Mouse (Mus musculus): Measurements from ENCODE around the gene Foxf2. TPM values are rescaled to one million over a fixed set of nuclear protein-coding genes. Genes with fewer than 3 reads are reported as not detected.

Foxf2 gene
- total RNA-seq, 2 experiments from 2014 or later: 0.10 TPM; not detected in 1

DNA sequence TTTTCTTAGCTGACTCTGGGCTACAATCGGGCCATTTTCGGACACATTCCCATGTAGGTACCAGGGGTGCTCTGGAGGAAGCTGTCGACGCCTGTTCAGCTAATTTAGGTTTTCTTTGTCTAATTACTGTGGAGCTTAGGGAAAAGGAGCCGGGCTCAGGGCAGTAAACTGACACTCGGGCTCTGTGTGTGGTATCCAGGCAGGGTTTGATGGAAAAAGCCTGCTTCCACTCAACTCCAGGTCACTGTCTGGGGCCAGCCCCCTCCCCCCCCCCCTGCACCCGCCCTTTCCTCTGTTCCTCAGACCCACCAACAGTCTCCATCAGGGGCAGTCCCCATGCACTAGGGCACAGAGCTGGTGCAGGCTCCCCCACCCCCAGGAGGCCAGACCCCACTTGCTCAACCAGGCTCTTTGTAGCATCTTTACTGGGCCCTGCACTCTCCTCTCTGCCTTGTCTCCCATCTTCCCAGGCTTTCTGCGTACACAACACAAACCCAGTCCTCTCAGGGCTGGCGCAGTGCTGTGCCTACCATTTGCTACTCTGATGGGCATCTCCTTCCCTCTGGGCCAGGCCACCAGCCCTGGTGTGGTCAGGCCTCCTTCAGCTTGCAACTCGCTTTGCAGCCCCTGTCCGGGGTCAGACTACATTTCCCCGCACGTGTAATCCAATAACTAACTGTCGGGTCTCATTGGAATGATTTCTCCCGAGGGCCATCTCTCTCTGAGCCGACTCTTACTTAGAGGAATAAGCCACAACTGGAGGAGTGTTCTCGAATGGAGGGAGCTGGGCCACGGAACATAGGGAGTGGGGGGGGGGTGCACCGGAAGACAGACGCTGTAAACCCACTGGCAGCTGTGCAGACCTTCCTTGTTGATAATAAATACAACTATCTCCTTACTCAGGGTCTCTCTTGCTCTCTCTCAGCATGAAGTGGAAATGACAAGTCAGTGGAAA lies 1.4 kb upstream of the Foxf2 start:
- DNase-seq: no peak
- intact Hi-C loops (cut with DNase I): loop anchor here (10.0 kb wide), 1 partner anchor 629 kb away; no protein-coding TSS in a partner anchor

DNA sequence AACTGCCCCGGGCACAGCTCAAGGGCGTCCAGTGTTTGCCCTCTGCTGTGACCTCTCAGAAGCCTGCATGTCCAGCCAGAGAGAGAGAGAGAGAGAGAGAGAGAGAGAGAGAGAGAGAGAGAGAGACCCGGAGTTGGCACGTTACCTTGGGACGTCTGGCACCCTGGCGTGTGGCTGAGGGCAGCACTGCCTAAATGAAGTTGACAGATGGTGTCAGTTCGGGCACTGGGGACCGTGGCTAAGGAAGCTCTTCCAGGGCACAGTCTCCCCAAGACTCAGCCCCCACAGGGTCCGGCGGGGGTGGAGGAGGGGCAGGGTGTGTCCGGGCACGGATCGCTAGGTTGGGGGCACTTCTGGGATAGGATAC lies 667 bp upstream of the Foxf2 start:
- intact Hi-C loops (cut with DNase I): loop anchor here (10.0 kb wide), 1 partner anchor 630 kb away; no protein-coding TSS in a partner anchor
- no peak for DNase-seq

GRCm38 (mm10) chr13:31626183-31626801 lies 676 bp downstream of the Foxf2 start:
- intact Hi-C loops (cut with DNase I): loop anchor here (10.0 kb wide), 1 partner anchor 631 kb away; no protein-coding TSS in a partner anchor
- peak in 1 of 2 experiments; percentile 7 for DNase-seq

DNA sequence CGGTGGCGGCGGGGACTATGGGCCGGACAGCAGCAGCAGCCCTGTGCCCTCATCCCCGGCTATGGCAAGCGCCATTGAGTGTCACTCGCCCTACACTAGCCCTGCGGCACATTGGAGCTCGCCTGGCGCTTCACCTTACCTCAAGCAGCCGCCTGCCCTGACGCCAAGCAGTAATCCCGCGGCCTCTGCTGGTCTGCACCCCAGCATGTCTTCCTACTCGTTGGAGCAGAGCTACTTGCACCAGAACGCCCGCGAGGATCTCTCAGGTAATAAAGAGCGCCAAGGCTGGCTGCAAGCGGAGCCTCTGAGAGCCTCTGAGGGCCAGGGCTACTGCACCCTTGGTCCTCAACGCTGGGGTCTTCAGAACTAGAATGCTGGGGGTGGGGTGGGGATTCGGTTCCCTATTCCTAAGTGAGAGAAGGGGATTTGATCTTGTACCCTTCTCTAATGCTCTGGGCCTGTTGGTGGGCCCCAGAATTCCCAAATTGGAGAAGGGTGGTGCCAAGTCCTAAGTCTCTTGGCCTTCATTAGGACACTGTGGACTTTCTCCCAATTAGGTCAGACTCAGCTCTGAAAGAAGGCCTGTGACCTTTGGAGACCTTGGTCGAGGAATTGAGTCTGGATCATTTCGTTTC lies 1.5 kb downstream of the Foxf2 start:
- no peak for DNase-seq
- intact Hi-C loops (cut with DNase I): loop anchor here (10.0 kb wide), 1 partner anchor 632 kb away; no protein-coding TSS in a partner anchor

DNA sequence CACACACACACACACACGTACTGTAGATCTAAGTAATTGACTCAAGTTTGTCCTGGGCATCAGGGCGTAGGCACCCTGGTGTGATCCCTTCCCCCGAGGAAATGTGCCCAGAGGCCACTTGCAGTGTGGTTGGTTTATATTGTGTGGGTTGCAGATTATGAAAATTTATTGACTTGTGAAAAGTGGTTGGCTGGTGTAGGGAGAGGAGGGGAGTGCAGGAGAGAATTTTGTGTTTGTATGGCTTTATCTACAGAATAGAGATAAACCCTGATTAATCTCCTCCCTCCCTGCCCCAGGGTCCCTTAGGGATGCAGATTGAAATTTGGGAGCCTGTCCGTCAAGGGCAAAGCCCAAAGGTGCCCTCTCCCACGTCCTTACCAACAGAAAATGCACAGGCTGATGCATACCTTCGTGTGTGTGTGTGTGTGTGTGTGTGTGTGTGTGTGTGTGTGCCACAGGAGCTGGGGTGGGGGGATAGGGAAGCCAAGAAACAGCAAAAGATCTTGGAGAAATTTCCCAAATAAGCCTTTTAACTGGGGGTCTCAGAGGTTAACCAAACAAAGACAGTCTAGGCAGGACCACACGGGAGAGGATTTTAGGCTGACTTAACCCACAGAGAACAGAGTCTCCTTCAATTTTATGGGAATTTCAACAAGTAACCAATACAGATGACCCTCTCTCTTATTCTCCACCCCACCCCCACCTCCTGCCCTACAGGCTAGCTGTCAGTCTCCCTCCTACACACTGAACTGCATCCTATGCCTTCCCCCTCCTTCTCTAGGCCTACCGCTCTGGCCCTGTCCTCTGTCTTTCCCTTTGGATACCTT lies 2.5 kb downstream of the Foxf2 start:
- no peak for DNase-seq
- intact Hi-C loops (cut with DNase I): loop anchor here (10.0 kb wide), 1 partner anchor 633 kb away; no protein-coding TSS in a partner anchor

- no peak for DNase-seq
- intact Hi-C loops (cut with DNase I): loop anchor here (10.0 kb wide), 1 partner anchor 634 kb away; no protein-coding TSS in a partner anchor
Observed at GRCm38 (mm10) chr13:31628691-31629180, 3.1 kb downstream of the Foxf2 start.

GRCm38 (mm10) chr13:31629321-31629851 lies 3.8 kb downstream of the Foxf2 start:
- intact Hi-C loops (cut with DNase I): loop anchor here (10.0 kb wide), 1 partner anchor 635 kb away; no protein-coding TSS in a partner anchor
- DNase-seq: no peak

- no peak for DNase-seq
- intact Hi-C loops (cut with DNase I): loop anchor here (5.0 to 10.0 kb wide), 2 partner anchors 548 to 1065 kb away; no protein-coding TSS in a partner anchor
Observed at GRCm38 (mm10) chr13:31630051-31630450, 4.4 kb downstream of the Foxf2 start.

- intact Hi-C loops (cut with DNase I): loop anchor here (5.0 to 10.0 kb wide), 2 partner anchors 548 to 1066 kb away; no protein-coding TSS in a partner anchor
Observed at GRCm38 (mm10) chr13:31630551-31630950, 4.9 kb downstream of the Foxf2 start.

GRCm38 (mm10) chr13:31631291-31631690 lies 5.7 kb downstream of the Foxf2 start:
- intact Hi-C loops (cut with DNase I): loop anchor here (5.0 to 10.0 kb wide), 2 partner anchors 549 to 1066 kb away; no protein-coding TSS in a partner anchor
- DNase-seq: no peak

More at GRCm38 (mm10) chr13:31630551-31630950, 4.9 kb downstream of the Foxf2 start:
- DNase-seq: no peak

- intact Hi-C loops (cut with DNase I): loop anchor here (5.0 to 10.0 kb wide), 2 partner anchors 550 to 1068 kb away; no protein-coding TSS in a partner anchor
- DNase-seq: peak; percentile 63 to 85
Observed at GRCm38 (mm10) chr13:31632450-31632849, 6.8 kb downstream of the Foxf2 start.

DNA sequence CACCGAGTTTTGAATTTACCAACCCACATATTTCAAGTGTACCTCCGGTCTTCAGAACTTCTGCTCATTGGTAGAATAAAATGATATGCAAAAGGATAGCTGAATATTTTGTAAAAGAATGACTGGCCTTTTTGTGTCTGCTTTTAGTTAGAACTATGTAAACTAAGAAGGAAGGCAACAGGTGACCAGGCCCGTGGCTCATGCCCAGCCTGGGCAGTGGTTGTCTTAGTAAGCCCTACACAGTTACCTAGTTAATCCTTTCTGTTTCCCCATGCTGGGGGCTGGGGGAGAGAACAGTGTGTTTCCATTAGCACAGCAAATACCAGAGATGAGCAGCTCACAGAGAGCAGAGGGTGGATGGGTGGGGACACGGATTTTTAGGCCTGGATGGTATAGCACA lies 7.6 kb downstream of the Foxf2 start:
- intact Hi-C loops (cut with DNase I): loop anchor here (5.0 to 10.0 kb wide), 2 partner anchors 551 to 1068 kb away; no protein-coding TSS in a partner anchor
- no peak for DNase-seq

- intact Hi-C loops (cut with DNase I): loop anchor here (10.0 kb wide), 1 partner anchor 1071 kb away; no protein-coding TSS in a partner anchor
- no peak for DNase-seq
Observed at GRCm38 (mm10) chr13:31635546-31635945, 9.9 kb downstream of the Foxf2 start.

DNA sequence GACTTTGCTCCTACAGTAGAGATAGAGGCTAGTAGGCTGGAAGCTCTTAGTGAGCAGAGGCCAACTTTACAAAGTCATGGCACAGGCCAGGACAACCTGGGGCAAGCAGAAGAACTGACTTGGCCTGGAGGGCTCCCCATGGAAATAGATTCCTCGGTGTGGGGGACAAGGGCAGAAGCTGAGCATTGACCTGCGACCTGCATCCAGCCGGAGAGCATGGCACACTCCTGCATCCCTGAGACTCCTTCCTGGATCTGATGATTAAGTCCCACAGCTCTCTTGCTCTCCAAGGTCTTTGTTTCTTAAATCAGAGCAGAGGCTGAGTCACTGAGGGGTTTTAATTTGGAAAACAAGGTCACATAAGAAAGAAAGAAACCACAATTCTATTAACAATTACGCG lies 15.9 kb downstream of the Foxf2 start:
- DNase-seq: no peak
- intact Hi-C loops (cut with DNase I): no loop called here

DNA sequence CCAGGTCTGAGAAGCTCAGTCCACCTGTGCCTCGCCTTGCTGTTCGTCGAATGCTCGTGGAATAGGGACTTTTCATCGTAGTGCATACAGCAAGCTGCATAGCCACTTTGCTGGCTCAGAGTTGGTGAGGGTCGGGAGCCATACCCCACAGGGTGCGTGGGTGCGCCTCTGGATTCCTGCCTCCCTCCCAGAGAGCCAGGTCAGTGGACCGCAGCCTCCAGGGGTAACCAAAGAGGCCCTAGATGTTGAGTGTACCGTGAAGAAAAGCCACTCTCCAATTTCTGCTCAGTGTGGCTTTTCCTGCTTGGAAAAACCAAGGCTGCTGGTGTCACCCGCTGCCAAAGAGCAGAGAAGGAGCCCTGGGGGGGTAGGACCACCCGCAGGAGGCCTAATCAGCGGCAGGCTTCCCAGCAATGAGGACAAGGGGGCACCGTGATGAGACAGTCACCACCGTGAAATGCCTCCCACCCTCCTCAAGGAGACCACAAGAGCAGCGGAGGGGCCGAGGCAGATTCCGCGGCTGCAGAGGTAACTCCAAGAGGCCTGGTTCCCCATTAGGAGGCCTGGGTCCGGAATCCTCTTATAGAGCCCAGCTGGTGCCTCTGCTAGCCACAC lies 26.6 kb downstream of the Foxf2 start:
- intact Hi-C loops (cut with DNase I): no loop called here
- DNase-seq: no peak

DNA sequence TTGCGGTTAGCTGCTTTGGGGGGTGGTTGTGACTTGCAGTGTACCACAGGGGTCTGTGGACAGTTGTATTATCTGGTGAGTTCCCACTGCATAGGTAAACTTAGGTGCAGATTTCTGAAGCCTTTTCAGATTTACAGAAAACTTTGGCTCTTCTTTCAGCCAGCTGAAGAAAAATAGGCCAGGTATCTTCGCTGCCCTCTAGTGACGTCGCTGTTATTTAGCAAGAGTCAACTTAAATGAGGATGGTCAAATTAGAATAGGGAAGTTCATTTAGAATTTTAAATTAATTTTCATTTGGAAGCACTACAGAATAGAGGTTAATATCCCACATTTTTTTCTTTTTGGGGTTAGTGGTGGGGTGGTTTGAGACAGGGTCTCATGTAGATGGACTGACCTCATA lies 30.6 kb downstream of the Foxf2 start:
- intact Hi-C loops (cut with DNase I): no loop called here

GRCm38 (mm10) chr13:31658212-31658611 lies 32.6 kb downstream of the Foxf2 start:
- DNase-seq: no peak
- intact Hi-C loops (cut with DNase I): loop anchor here (2.0 kb wide), 1 partner anchor 575 kb away; no protein-coding TSS in a partner anchor

More for the DNA sequence above, 30.6 kb downstream of the Foxf2 start:
- DNase-seq: no peak

DNA sequence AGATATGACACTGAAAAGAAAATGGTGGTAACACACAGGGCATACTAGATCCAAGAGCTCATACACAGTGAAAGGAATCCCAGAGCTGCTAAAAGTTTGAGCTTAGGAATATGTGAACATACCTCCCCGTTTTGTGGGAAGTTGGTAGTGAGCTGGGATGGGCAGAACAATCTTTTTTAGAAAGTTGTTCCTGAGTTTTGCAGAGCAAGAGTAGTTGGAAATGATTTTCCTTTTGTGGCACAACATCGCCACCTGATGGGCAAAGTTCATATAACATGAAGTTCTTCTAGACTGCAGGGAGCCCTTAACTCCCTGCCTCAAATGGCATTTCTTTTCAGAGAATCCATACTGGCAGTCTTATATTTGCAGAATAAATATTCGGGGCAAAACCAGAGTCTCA lies 33.3 kb downstream of the Foxf2 start:
- intact Hi-C loops (cut with DNase I): loop anchor here (2.0 kb wide), 1 partner anchor 576 kb away; no protein-coding TSS in a partner anchor
- DNase-seq: peak; percentile 34 to 75
